Mouse (Mus musculus): ENCODE results near the gene Ddx58. TPM values are rescaled to one million over a fixed set of nuclear protein-coding genes. Genes with fewer than 3 reads are reported as not detected.

Gene Ddx58
- polyA plus RNA-seq (2014; fragmentation: Nextera tagmentation; extraction: Ambion mirVana): 10.2 and 12.2 TPM in 2 replicates

DNA sequence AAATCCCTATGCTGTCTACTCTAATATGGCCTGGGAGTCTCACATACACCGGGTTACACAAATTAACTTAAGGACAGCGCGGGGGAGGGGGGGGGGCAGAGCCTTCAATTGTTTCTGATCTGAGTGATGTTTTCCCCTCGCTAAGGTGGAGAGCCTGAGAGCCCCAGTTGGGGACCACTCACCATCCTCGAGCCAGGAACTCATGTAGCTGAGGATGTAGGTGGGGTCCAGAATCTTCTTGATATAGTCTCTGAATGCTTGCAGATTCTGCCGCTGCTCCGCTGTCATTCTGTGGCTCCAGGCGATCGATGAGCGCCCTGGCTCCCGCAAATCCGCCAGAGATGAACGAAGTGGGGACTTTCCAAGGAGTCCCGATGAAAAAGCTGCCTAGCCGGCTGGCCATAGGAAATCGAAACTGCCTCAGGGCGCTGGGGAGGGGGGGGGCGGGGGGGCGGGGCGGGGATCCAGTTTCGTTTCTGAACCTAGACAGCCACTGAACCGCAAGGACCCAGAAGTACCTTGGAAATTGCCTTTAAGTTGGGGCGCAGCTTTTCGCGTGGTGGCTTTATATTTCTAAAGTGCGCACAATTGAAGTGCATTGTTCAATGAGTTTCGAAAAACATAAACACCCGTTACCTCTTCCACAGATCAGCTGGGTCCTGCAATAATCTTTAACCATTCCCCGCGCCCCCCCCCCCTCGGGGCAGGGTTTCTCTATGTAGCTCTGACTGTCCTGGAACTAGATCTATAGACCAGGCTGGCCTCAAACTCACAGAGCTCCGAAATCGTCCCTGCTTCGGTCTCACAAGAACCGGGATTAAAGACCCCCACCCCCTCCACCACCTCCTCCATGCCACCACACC, at the start of gene Ddx58:
Gene Ddx58, minus strand, starts transcription at position 420 of the 863 bp plus-strand sequence.
- Histone ChIP-seq H3K27me3 (ENCODE audit: control insufficient read depth, insufficient read depth, low read length) (no peaks in the 10 kb centered on the region), H3K4me1 (ENCODE audit: control insufficient read depth, insufficient read depth, low read length) (0 out of 2 replicates have a peak, but pooled peaks cover 4% of the 10 kb centered on the region), H3K9ac (ENCODE audit: low read depth, low read length) (peak within 1 kb of the TSS; percentile 63), H3K36me3 (ENCODE audit: control insufficient read depth, insufficient read depth, low read length) (no peaks in the 10 kb centered on the region), H3K4me3 (ENCODE audit: low read length) (peak within 1 kb of the TSS; percentile 62), H3K4me2 (replicated peaks; ENCODE audit: low read depth, low read length) (peak within 1 kb of the TSS; percentile 84), H3K27ac (ENCODE audit: low read depth, low read length) (peak within 1 kb of the TSS; percentile 53; the same call in 1 of the 2 replicates), H3K9me3 (ENCODE audit: control insufficient read depth, low read length) (no peaks in the 10 kb centered on the region)
- WGBS: 1% methylated on average over 32 of the region's 35 CpGs
- ATAC-seq (ENCODE audit: low FRiP score, low TSS enrichment): peak; percentile 64; the same call in 1 of the 2 replicates

- no peak for ATAC-seq (ENCODE audit: low FRiP score, low TSS enrichment)
- Histone ChIP-seq H3K27me3 (ENCODE audit: control insufficient read depth, insufficient read depth, low read length) (no peaks in the 10 kb centered on the region), H3K4me3 (ENCODE audit: low read length) (no peak overlapping the region), H3K27ac (ENCODE audit: low read depth, low read length) (no peak overlapping the region), H3K4me1 (ENCODE audit: control insufficient read depth, insufficient read depth, low read length) (no peaks in the 10 kb centered on the region), H3K9ac (ENCODE audit: low read depth, low read length) (no peak overlapping the region), H3K9me3 (ENCODE audit: control insufficient read depth, low read length) (peaks cover 3% of the 10 kb centered on the region), H3K4me2 (replicated peaks; ENCODE audit: low read depth, low read length) (no peak overlapping the region), H3K36me3 (ENCODE audit: control insufficient read depth, insufficient read depth, low read length) (no peaks in the 10 kb centered on the region)
- 81% methylated on average over 2 of the region's 2 CpGs for WGBS
These were observed 49.4 kb upstream of the Ddx58 start for GRCm38 (mm10) chr4:40289046-40289445.

- H3K27me3 ChIP-seq (ENCODE audit: control insufficient read depth, insufficient read depth, low read length): no peaks in the 10 kb centered on the region
- H3K9ac ChIP-seq (ENCODE audit: low read depth, low read length): no peak overlapping the region
- no peaks in the 10 kb centered on the region for H3K4me1 ChIP-seq (ENCODE audit: control insufficient read depth, insufficient read depth, low read length)
- H3K9me3 ChIP-seq (ENCODE audit: control insufficient read depth, low read length): no peaks in the 10 kb centered on the region
- no peaks in the 10 kb centered on the region for H3K36me3 ChIP-seq (ENCODE audit: control insufficient read depth, insufficient read depth, low read length)
- H3K27ac ChIP-seq (ENCODE audit: low read depth, low read length): no peak overlapping the region
- no peak overlapping the region for H3K4me3 ChIP-seq (ENCODE audit: low read length)
- H3K4me2 ChIP-seq (replicated peaks; ENCODE audit: low read depth, low read length): no peak overlapping the region
- ATAC-seq (ENCODE audit: low FRiP score, low TSS enrichment): no peak
- 73% methylated on average over 6 of the region's 6 CpGs for WGBS
These were observed 47.8 kb upstream of the Ddx58 start for GRCm38 (mm10) chr4:40287415-40287814.

DNA sequence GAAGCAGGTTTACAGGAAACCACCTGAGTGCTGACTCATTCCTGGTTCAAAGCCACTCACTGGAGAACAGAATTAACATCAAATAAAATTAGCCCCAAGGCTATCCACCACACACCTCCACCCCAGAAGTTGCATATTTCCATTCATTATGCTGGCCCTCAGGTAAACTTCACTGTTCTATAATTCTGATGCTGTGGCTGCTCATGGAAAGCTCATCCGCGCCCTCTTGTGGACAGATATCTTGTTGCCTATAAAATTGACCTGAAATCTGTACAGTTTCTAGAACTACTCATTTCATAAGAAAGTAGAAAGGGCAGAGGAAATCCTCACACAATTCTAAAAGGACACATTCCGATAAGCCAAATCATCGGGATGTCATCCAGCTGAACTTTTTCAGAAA, 46.0 kb upstream of the Ddx58 start:
- no peaks in the 10 kb centered on the region for H3K4me1 ChIP-seq (ENCODE audit: control insufficient read depth, insufficient read depth, low read length)
- H3K4me2 ChIP-seq (replicated peaks; ENCODE audit: low read depth, low read length): no peak overlapping the region
- no peak overlapping the region for H3K27ac ChIP-seq (ENCODE audit: low read depth, low read length)
- ATAC-seq (ENCODE audit: low FRiP score, low TSS enrichment): no peak
- no peaks in the 10 kb centered on the region for H3K27me3 ChIP-seq (ENCODE audit: control insufficient read depth, insufficient read depth, low read length)
- H3K9me3 ChIP-seq (ENCODE audit: control insufficient read depth, low read length): no peaks in the 10 kb centered on the region
- H3K36me3 ChIP-seq (ENCODE audit: control insufficient read depth, insufficient read depth, low read length): no peaks in the 10 kb centered on the region
- H3K4me3 ChIP-seq (ENCODE audit: low read length): no peak overlapping the region
- WGBS: 15% methylated on average over 4 of the region's 4 CpGs
- no peak overlapping the region for H3K9ac ChIP-seq (ENCODE audit: low read depth, low read length)

- no peaks in the 10 kb centered on the region for H3K27me3 ChIP-seq (ENCODE audit: control insufficient read depth, insufficient read depth, low read length)
- peak; percentile 97 for ATAC-seq (ENCODE audit: low FRiP score, low TSS enrichment)
- H3K9me3 ChIP-seq (ENCODE audit: control insufficient read depth, low read length): no peaks in the 10 kb centered on the region
- peak within 1 kb of the TSS; percentile 98 for H3K4me3 ChIP-seq (ENCODE audit: low read length)
- peak within 1 kb of the TSS; percentile 60 for H3K4me2 ChIP-seq (replicated peaks; ENCODE audit: low read depth, low read length)
- H3K36me3 ChIP-seq (ENCODE audit: control insufficient read depth, insufficient read depth, low read length): peaks cover 16% of the 10 kb centered on the region
- peak within 1 kb of the TSS; percentile 89 for H3K27ac ChIP-seq (ENCODE audit: low read depth, low read length)
- peak within 1 kb of the TSS; percentile 87 for H3K9ac ChIP-seq (ENCODE audit: low read depth, low read length)
- under 1% methylated on average over 36 of the region's 36 CpGs for WGBS
- peaks cover 10% of the 10 kb centered on the region for H3K4me1 ChIP-seq (ENCODE audit: control insufficient read depth, insufficient read depth, low read length)
These were observed 39.8 kb upstream of the Ddx58 start, which contains the start of gene Ndufb6 for GRCm38 (mm10) chr4:40279276-40279900. Gene Ndufb6 (minus strand): TSS chr4:40279421.

DNA sequence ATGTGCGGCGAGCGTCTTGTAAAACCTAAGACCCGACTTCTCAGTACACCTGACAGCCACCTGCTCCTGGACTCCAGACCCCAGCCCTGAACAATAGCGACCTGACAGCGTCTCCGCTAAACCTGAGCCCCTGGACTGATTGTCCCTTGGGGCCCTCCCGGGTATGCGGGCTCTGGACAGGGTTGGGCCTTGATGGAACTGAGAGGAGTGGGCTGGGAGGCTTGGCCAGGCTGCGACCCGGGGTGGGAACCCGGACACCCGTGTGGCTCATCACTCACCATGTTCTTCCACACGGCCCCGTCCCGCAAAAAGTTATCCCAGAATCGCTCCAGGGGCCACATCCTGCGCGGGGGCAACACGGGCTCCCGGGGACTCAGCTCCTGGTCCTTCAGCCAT, 39.2 kb upstream of the Ddx58 start:
- Histone ChIP-seq H3K36me3 (ENCODE audit: control insufficient read depth, insufficient read depth, low read length) (peaks cover 18% of the 10 kb centered on the region), H3K9me3 (ENCODE audit: control insufficient read depth, low read length) (no peaks in the 10 kb centered on the region), H3K4me3 (ENCODE audit: low read length) (peak overlapping the region; percentile 98), H3K27ac (ENCODE audit: low read depth, low read length) (peak overlapping the region; percentile 89), H3K27me3 (ENCODE audit: control insufficient read depth, insufficient read depth, low read length) (no peaks in the 10 kb centered on the region), H3K4me1 (ENCODE audit: control insufficient read depth, insufficient read depth, low read length) (peaks cover 10% of the 10 kb centered on the region), H3K9ac (ENCODE audit: low read depth, low read length) (peak overlapping the region; percentile 87), H3K4me2 (replicated peaks; ENCODE audit: low read depth, low read length) (peak overlapping the region; percentile 60)
- WGBS: under 1% methylated on average over 21 of the region's 21 CpGs
- ATAC-seq (ENCODE audit: low FRiP score, low TSS enrichment): peak; percentile 71

GRCm38 (mm10) chr4:40269430-40270032, 29.9 kb upstream of the Ddx58 start, which contains the start of the genes Smim27 and Topors:
Gene Smim27 (plus strand): TSS chr4:40269579.
Gene Topors (minus strand): TSS chr4:40269850.
- Histone ChIP-seq H3K4me3 (ENCODE audit: low read length) (peak within 1 kb of the TSS; percentile 67), H3K9ac (ENCODE audit: low read depth, low read length) (peak within 1 kb of the TSS; percentile 78), H3K27me3 (ENCODE audit: control insufficient read depth, insufficient read depth, low read length) (no peaks in the 10 kb centered on the region), H3K9me3 (ENCODE audit: control insufficient read depth, low read length) (no peaks in the 10 kb centered on the region), H3K27ac (ENCODE audit: low read depth, low read length) (peak within 1 kb of the TSS; percentile 98), H3K4me1 (ENCODE audit: control insufficient read depth, insufficient read depth, low read length) (peaks cover 19% of the 10 kb centered on the region), H3K4me2 (replicated peaks; ENCODE audit: low read depth, low read length) (peak within 1 kb of the TSS; percentile 87), H3K36me3 (ENCODE audit: control insufficient read depth, insufficient read depth, low read length) (peaks cover 40% of the 10 kb centered on the region)
- ATAC-seq (ENCODE audit: low FRiP score, low TSS enrichment): peak; percentile 97
- under 1% methylated on average over 38 of the region's 38 CpGs for WGBS

DNA sequence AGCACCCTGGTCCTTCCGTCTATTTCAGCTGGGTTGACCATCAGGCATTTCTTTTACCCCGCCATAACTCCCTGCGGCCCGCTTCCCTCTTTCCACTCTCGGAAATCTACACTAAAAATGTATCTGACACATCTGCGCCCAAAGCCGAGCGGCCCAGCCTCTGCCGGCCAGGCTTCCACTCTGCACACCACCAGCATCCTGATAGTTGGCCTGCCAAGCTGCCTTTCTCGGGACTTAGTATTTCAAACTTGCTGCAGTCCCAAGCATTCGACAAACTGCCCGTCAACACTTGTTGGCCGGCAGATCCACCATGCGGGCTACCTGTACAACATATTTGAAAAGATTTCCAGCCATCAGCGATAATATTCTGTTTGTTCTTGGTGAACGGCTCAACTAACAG, 29.2 kb upstream of the Ddx58 start:
- no peaks in the 10 kb centered on the region for H3K27me3 ChIP-seq (ENCODE audit: control insufficient read depth, insufficient read depth, low read length)
- H3K27ac ChIP-seq (ENCODE audit: low read depth, low read length): peak overlapping the region; percentile 98
- H3K4me1 ChIP-seq (ENCODE audit: control insufficient read depth, insufficient read depth, low read length): peaks cover 19% of the 10 kb centered on the region
- peak overlapping the region; percentile 67 for H3K4me3 ChIP-seq (ENCODE audit: low read length)
- no peaks in the 10 kb centered on the region for H3K9me3 ChIP-seq (ENCODE audit: control insufficient read depth, low read length)
- peak overlapping the region; percentile 78 for H3K9ac ChIP-seq (ENCODE audit: low read depth, low read length)
- peak overlapping the region; percentile 87 for H3K4me2 ChIP-seq (replicated peaks; ENCODE audit: low read depth, low read length)
- no peak; the same call in 1 of the 2 replicates for ATAC-seq (ENCODE audit: low FRiP score, low TSS enrichment)
- WGBS: under 1% methylated on average over 16 of the region's 16 CpGs
- H3K36me3 ChIP-seq (ENCODE audit: control insufficient read depth, insufficient read depth, low read length): peaks cover 38% of the 10 kb centered on the region
